Mouse (Mus musculus): ENCODE results near the gene Ankrd33b.

- TF ChIP-seq EP300 (IDR thresholded peaks at IDR 0.05; ENCODE audit: low read depth) (no peak), CTCF (IDR thresholded peaks at IDR 0.05; ENCODE audit: low read depth) (no peak)
Observed at GRCm38 (mm10) chr15:31349810-31350341, 17.6 kb downstream of the Ankrd33b start.

Data from heart, postnatal 0 days (tissue).